Mouse (Mus musculus) liver, adult 2 months (tissue): ENCODE data around the gene S100a9.

Source experiments
- CTCF ChIP-seq: fragments of 200-500 bp; IDR thresholded peaks from 2 replicates; pipeline ENCODE4 v1.5.1; 2011; ENCODE audit warnings: low read depth, low read length, control low read depth
- POLR2A ChIP-seq: fragments of 200-500 bp; IDR thresholded peaks from 2 replicates; pipeline ENCODE4 v1.6.1; 2011; ENCODE audit warnings: low read length, control low read depth; ENCODE audit not compliant: insufficient read depth; ENCODE audit errors: extremely low read depth

GRCm38 (mm10) chr3:90648981-90649380 is 46.5 kb downstream of the S100a9 start:
- no peak for TF ChIP-seq POLR2A
- TF ChIP-seq CTCF, result no peak
